Mouse (Mus musculus) olfactory bulb, adult 2 months (tissue): ENCODE data around the gene Asb2.

Source experiments
- CTCF ChIP-seq: fragments of 200-500 bp; IDR thresholded peaks from 2 replicates; pipeline ENCODE4 v1.5.1; 2012; ENCODE audit warnings: low read depth, mild to moderate bottlenecking, low read length, moderate library complexity; ENCODE audit not compliant: insufficient read depth
- POLR2A ChIP-seq: fragments of 200-500 bp; IDR thresholded peaks from 2 replicates; pipeline ENCODE4 v1.6.1; 2012; ENCODE audit warnings: mild to moderate bottlenecking, low read depth, low read length, moderate library complexity; ENCODE audit not compliant: insufficient read depth

- no peak for TF ChIP-seq POLR2A
- TF ChIP-seq CTCF: no peak
Observed at GRCm38 (mm10) chr12:103333426-103333825, 22.4 kb downstream of the Asb2 start.
